18 mouse cellular contexts compared by ENCODE assay signal in genomic region chr12:81633246-81633645, GRCm38 (mm10). TPM values are rescaled to one million over a fixed set of nuclear protein-coding genes. Genes with fewer than 3 reads are reported as not detected.
DNase-seq lines count a peak whose midpoint lies in the region; ATAC-seq and TF ChIP-seq lines count a peak whose summit lies in the region.
"Had no signal": no experiment of that assay in that cellular context is flagged by ENCODE, and none has a peak within 500 bp of the region (broad histone marks: within the 10 kb centered on the region; RNA-seq: fewer than 3 reads in every experiment).

No protein-coding gene starts in this region.

- no peak overlapping the region for H3K4me3 ChIP-seq in heart, embryonic 14.5 days (ENCODE audit: control insufficient read depth in 1 of 2, insufficient read depth in 1 of 2, low read depth in 1 of 2, low read length in 2 of 2)
- H3K4me3 ChIP-seq in forebrain, embryonic 12.5 days (replicated peaks) = no peak overlapping the region
- peak overlapping the region; percentile 56; the same call in 1 of the 2 replicates for H3K4me3 ChIP-seq in hindbrain, embryonic 14.5 days (replicated peaks; ENCODE audit: low read length)
- H3K4me3 ChIP-seq in midbrain, postnatal 0 days (ENCODE audit: low read depth, low read length) = peak overlapping the region; percentile 82
- H3K4me3 ChIP-seq: embryonic facial prominence, embryonic 10.5 days; erythroblast, embryonic 14.5 days had no signal

- no peak for ATAC-seq in heart, embryonic 14.5 days (ENCODE audit: insufficient number of reproducible peaks, insufficient read depth, low FRiP score, low read depth)
- ATAC-seq in forebrain, embryonic 12.5 days (ENCODE audit: low FRiP score) = no peak
- no peak for ATAC-seq in hindbrain, embryonic 14.5 days (ENCODE audit: low FRiP score)
- ATAC-seq in midbrain, postnatal 0 days (ENCODE audit: low FRiP score) = no peak
- no peak for ATAC-seq in megakaryocyte progenitor cell, adult 5-6 weeks (replicated peaks; ENCODE audit: poor library complexity)
- ATAC-seq: intestine, embryonic 16.5 days; Patski had no signal

- H3K4me2 ChIP-seq in heart, embryonic 14.5 days (ENCODE audit: low read length) = peak overlapping the region; percentile 35
- H3K4me2 ChIP-seq in forebrain, embryonic 12.5 days = peak overlapping the region; percentile 91; the same call in 1 of the 2 replicates
- H3K4me2 ChIP-seq in hindbrain, embryonic 14.5 days (replicated peaks) = peak overlapping the region; percentile 65
- H3K4me2 ChIP-seq in midbrain, postnatal 0 days (ENCODE audit: low read depth, low read length, poor library complexity, severe bottlenecking) = peak overlapping the region; percentile 83

- H3K4me1 ChIP-seq in heart, embryonic 14.5 days (ENCODE audit: control insufficient read depth in 2 of 2, insufficient read depth in 2 of 2, low read length in 2 of 2) = peaks cover 3 to 4% of the 10 kb centered on the region in 2 experiments; a peak in 2 of 4 replicates
- peaks cover 32% of the 10 kb centered on the region for H3K4me1 ChIP-seq in forebrain, embryonic 12.5 days
- H3K4me1 ChIP-seq in hindbrain, embryonic 14.5 days (replicated peaks; ENCODE audit: control insufficient read depth, insufficient read depth, low read length) = peaks cover 15% of the 10 kb centered on the region
- peaks cover 10% of the 10 kb centered on the region for H3K4me1 ChIP-seq in midbrain, postnatal 0 days (ENCODE audit: insufficient read depth, low read length)

- WGBS in heart, embryonic 14.5 days = 73% methylated on average over 2 of the region's 2 CpGs
- 78% methylated on average over 2 of the region's 2 CpGs for WGBS in forebrain, embryonic 12.5 days
- WGBS in hindbrain, embryonic 14.5 days = 86% methylated on average over 2 of the region's 2 CpGs
- WGBS in midbrain, postnatal 0 days = 91% methylated on average over 2 of the region's 2 CpGs

- TF ChIP-seq CTCF in midbrain, postnatal 0 days (IDR thresholded peaks at IDR 0.05) = no peak

- H3K9ac ChIP-seq in heart, embryonic 14.5 days (ENCODE audit: low read length) = no peak overlapping the region
- H3K9ac ChIP-seq in forebrain, embryonic 12.5 days = no peak overlapping the region
- no peak overlapping the region for H3K9ac ChIP-seq in hindbrain, embryonic 14.5 days
- no peak overlapping the region for H3K9ac ChIP-seq in midbrain, postnatal 0 days (replicated peaks; ENCODE audit: low read length, poor library complexity, severe bottlenecking)

- H3K36me3 ChIP-seq in heart, embryonic 14.5 days (ENCODE audit: control insufficient read depth, insufficient read depth, low read length) = no peaks in the 10 kb centered on the region
- H3K36me3 ChIP-seq in forebrain, embryonic 12.5 days (replicated peaks) = no peaks in the 10 kb centered on the region
- H3K36me3 ChIP-seq in hindbrain, embryonic 14.5 days (replicated peaks; ENCODE audit: control insufficient read depth, insufficient read depth) = no peaks in the 10 kb centered on the region
- no peaks in the 10 kb centered on the region for H3K36me3 ChIP-seq in midbrain, postnatal 0 days (ENCODE audit: insufficient read depth, low read length)
- H3K36me3 ChIP-seq: embryonic facial prominence, embryonic 10.5 days had no signal

- DNase-seq in heart, adult 9 months (ENCODE audit: low spot score in 2 of 2) = no peak
- DNase-seq in hindbrain, embryonic 14.5 days (ENCODE audit: low spot score) = no peak
- DNase-seq in midbrain, postnatal 0 days (ENCODE audit: low spot score) = no peak
- no peak for DNase-seq in layer of hippocampus, postnatal 14 days (ENCODE audit: low spot score in 2 of 2)
- DNase-seq: B cell, adult 2 months; cerebellum, postnatal 14 days; heart, postnatal 10 days; kidney, postnatal 10 days; lung, adult 2 months; thymus, postnatal 25 days had no signal

- H3K27me3 ChIP-seq in heart, embryonic 14.5 days (ENCODE audit: control insufficient read depth, insufficient read depth, low read length) = peaks cover 54% of the 10 kb centered on the region
- H3K27me3 ChIP-seq in forebrain, embryonic 12.5 days = peaks cover 23% of the 10 kb centered on the region
- no peaks in the 10 kb centered on the region for H3K27me3 ChIP-seq in hindbrain, embryonic 14.5 days (ENCODE audit: control insufficient read depth, insufficient read depth, low read length)
- H3K27me3 ChIP-seq in midbrain, postnatal 0 days (ENCODE audit: insufficient read depth, low read length) = no peaks in the 10 kb centered on the region
- H3K27me3 ChIP-seq: Patski had no signal

- H3K27ac ChIP-seq in heart, embryonic 14.5 days (replicated peaks in 1 of 2; ENCODE audit: control insufficient read depth in 1 of 2, insufficient read depth in 1 of 2, low read depth in 2 of 2, low read length in 2 of 2) = no peak overlapping the region
- no peak overlapping the region for H3K27ac ChIP-seq in forebrain, embryonic 12.5 days
- no peak overlapping the region for H3K27ac ChIP-seq in hindbrain, embryonic 14.5 days
- no peak overlapping the region for H3K27ac ChIP-seq in midbrain, postnatal 0 days (ENCODE audit: low read depth, low read length)
- H3K27ac ChIP-seq: embryonic facial prominence, embryonic 10.5 days had no signal

- no peaks in the 10 kb centered on the region for H3K9me3 ChIP-seq in heart, embryonic 14.5 days (ENCODE audit: control insufficient read depth, low read length)
- no peaks in the 10 kb centered on the region for H3K9me3 ChIP-seq in forebrain, embryonic 12.5 days
- H3K9me3 ChIP-seq in hindbrain, embryonic 14.5 days (ENCODE audit: control insufficient read depth, low read length) = no peaks in the 10 kb centered on the region
- H3K9me3 ChIP-seq in midbrain, postnatal 0 days (ENCODE audit: low read length) = no peaks in the 10 kb centered on the region; the same call in 1 of the 2 replicates
- H3K9me3 ChIP-seq: embryonic facial prominence, embryonic 10.5 days had no signal

RNA-seq across cellular contexts. Expression of gene Ttc9, which starts 2.2 kb away (rescaled TPM):
- 2.6 and 3.3 TPM in 2 replicates for polyA plus RNA-seq in heart, embryonic 14.5 days (2014; fragmentation: Nextera tagmentation; extraction: Ambion mirVana)
- 5.7 and 7.6 TPM in 2 replicates for polyA plus RNA-seq in forebrain, embryonic 12.5 days (2016; fragmentation: Nextera tagmentation; extraction: Ambion mirVana)
- polyA plus RNA-seq in hindbrain, embryonic 14.5 days (2014; fragmentation: Nextera tagmentation; extraction: Ambion mirVana) = 13.0 and 17.5 TPM in 2 replicates
- total RNA-seq in midbrain, postnatal 0 days (2014; rRNA removed) = 58.4 and 60.2 TPM in 2 replicates
- 16.3 and 16.7 TPM in 2 replicates for polyA plus RNA-seq in midbrain, postnatal 0 days (2015; fragmentation: Nextera tagmentation; extraction: Ambion mirVana)
- total RNA-seq in megakaryocyte progenitor cell, adult 5-6 weeks (2015) = not detected in 2 replicates
- total RNA-seq in megakaryocyte progenitor cell, adult 5-6 weeks (2017) = not detected in 2 replicates
- total RNA-seq in layer of hippocampus, postnatal 14 days (2021) = 10 to 100 TPM; 49.8 to 50.4 TPM
- total RNA-seq: liver, adult 2 months had no signal
- polyA plus RNA-seq: erythroblast, embryonic 14.5 days; liver, adult 2 months had no signal

RNA-seq across cellular contexts. Expression of gene Med6, which starts 38.4 kb away (rescaled TPM):
- polyA plus RNA-seq in heart, embryonic 14.5 days (2014; fragmentation: Nextera tagmentation; extraction: Ambion mirVana) = 50.6 and 51.6 TPM in 2 replicates
- polyA plus RNA-seq in forebrain, embryonic 12.5 days (2016; fragmentation: Nextera tagmentation; extraction: Ambion mirVana) = 66.5 and 67.5 TPM in 2 replicates
- 39.4 and 45.7 TPM in 2 replicates for polyA plus RNA-seq in hindbrain, embryonic 14.5 days (2014; fragmentation: Nextera tagmentation; extraction: Ambion mirVana)
- total RNA-seq in midbrain, postnatal 0 days (2014; rRNA removed) = 23.5 and 36.1 TPM in 2 replicates
- 30.5 and 31.2 TPM in 2 replicates for polyA plus RNA-seq in midbrain, postnatal 0 days (2015; fragmentation: Nextera tagmentation; extraction: Ambion mirVana)
- total RNA-seq in megakaryocyte progenitor cell, adult 5-6 weeks (2015) = 31.6 and 36.3 TPM in 2 replicates
- total RNA-seq in megakaryocyte progenitor cell, adult 5-6 weeks (2017) = 61.1 and 75.2 TPM in 2 replicates
- 10 to 100 TPM; 21.9 to 23.8 TPM for total RNA-seq in layer of hippocampus, postnatal 14 days (2021)

Comparison
In these comparisons a context has a peak if more than half of its experiments do, and no peak if none do; other contexts are left out.
1. H3K4me2 ChIP-seq: peak in every context shown above with its lines; median percentile 91 in forebrain, embryonic 12.5 days; 83 in midbrain, postnatal 0 days; 65 in hindbrain, embryonic 14.5 days; 35 in heart, embryonic 14.5 days.
2. H3K4me3 ChIP-seq: peak in hindbrain, embryonic 14.5 days (single experiment) and midbrain, postnatal 0 days (single experiment); none in heart, embryonic 14.5 days (0 of 2) and forebrain, embryonic 12.5 days (single experiment).